Mouse (Mus musculus) midbrain, embryonic 16.5 days (tissue): ENCODE measurements around the gene Rapgef1. TPM values are rescaled to one million over a fixed set of nuclear protein-coding genes. Genes with fewer than 3 reads are reported as not detected.

Experiments
- ATAC-seq: fragments of 200-750 bp; cut with Nextera tagmentation; 2 replicates; pipeline ENCODE4 v1.8.0; 2017; ENCODE audit warnings: moderate TSS enrichment
- H3K27ac ChIP-seq: fragments of 300-500 bp; sonication (generic); 2 replicates; pipeline ENCODE4 v1.5.1; 2014; ENCODE audit warnings: mild to moderate bottlenecking, low read length, mixed read lengths
- H3K27me3 ChIP-seq: fragments of 300-500 bp; sonication (generic); 2 replicates; pipeline ENCODE4 v1.6.1; 2014; ENCODE audit warnings: low read depth, low read length, mixed read lengths; ENCODE audit not compliant: control insufficient read depth, insufficient read depth
- H3K36me3 ChIP-seq: fragments of 300-500 bp; sonication (generic); 2 replicates; pipeline ENCODE4 v1.6.1; 2014; ENCODE audit warnings: mild to moderate bottlenecking, low read length, moderate library complexity, mixed read lengths; ENCODE audit not compliant: control insufficient read depth, insufficient read depth
- H3K4me1 ChIP-seq: fragments of 300-500 bp; sonication (generic); 2 replicates; pipeline ENCODE4 v1.6.1; 2014; ENCODE audit warnings: mild to moderate bottlenecking, low read length, mixed read lengths; ENCODE audit not compliant: control insufficient read depth, insufficient read depth
- H3K4me2 ChIP-seq: fragments of 300-500 bp; sonication (generic); 2 replicates; pipeline ENCODE4 v1.6.1; 2014; ENCODE audit warnings: mild to moderate bottlenecking, low read length, mixed read lengths
- H3K4me3 ChIP-seq: fragments of 300-500 bp; sonication (generic); 2 replicates; pipeline ENCODE4 v1.5.1; 2014; ENCODE audit warnings: low read depth, mild to moderate bottlenecking, low read length, moderate library complexity, mixed read lengths
- H3K9ac ChIP-seq: fragments of 300-500 bp; sonication (generic); 2 replicates; pipeline ENCODE4 v1.6.1; 2014; ENCODE audit warnings: low read depth, low read length, mixed read lengths
- H3K9me3 ChIP-seq: fragments of 300-500 bp; sonication (generic); replicated peaks from 2 replicates; pipeline ENCODE4 v1.6.1; 2014; ENCODE audit warnings: mild to moderate bottlenecking, low read length, mixed read lengths; ENCODE audit not compliant: control insufficient read depth, poor library complexity, severe bottlenecking
- WGBS: fragments of 180-500 bp; shearing (Covaris S2); extraction: QIAGEN DNeasy Blood & Tissue Kit; methylation state at CpG from one replicate; pipeline ENCODE4 v1.1.7; 2014; 5-methylcytosine and 5-hydroxymethylcytosine counted together
- polyA plus RNA-seq: library from polyadenylated mRNA; unstranded; fragments of >200 nt; fragmentation: Nextera tagmentation; extraction: Ambion mirVana; gene quantifications from 2 replicates; pipeline ENCODE4 v1.2.1, GENCODE M21; 2015

Gene Rapgef1
- polyA plus RNA-seq, 1 experiment from 2014 or later: 18.1 TPM

DNA sequence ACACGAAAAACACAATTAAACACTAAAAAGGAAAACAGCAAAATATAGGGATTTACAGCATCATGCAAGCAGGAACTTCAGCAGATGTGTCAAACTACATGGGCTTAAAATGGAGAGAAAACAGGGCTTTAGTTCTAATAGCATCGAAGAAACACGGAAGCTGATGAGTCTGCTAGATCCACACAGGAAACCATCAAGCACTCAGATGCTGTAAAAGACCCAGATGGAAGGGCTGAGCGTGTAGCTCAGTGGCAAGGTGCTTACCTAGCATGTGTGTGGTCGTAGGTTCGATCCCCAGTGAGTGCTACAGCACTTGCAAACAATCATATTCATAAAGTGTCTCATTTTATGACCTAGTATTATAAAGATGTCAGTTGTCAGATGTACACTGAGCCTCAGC, 121.7 kb downstream of the Rapgef1 start:
- Histone ChIP-seq H3K27ac (no peak overlapping the region), H3K4me1 (no peaks in the 10 kb centered on the region), H3K4me3 (no peak overlapping the region), H3K9me3 (no peaks in the 10 kb centered on the region), H3K36me3 (peaks cover 25% of the 10 kb centered on the region), H3K9ac (no peak overlapping the region), H3K27me3 (peaks cover 2% of the 10 kb centered on the region; the same call in 1 of the 2 replicates), H3K4me2 (no peak overlapping the region)
- no peak for ATAC-seq
- 93% methylated on average over 6 of the region's 6 CpGs for WGBS

DNA sequence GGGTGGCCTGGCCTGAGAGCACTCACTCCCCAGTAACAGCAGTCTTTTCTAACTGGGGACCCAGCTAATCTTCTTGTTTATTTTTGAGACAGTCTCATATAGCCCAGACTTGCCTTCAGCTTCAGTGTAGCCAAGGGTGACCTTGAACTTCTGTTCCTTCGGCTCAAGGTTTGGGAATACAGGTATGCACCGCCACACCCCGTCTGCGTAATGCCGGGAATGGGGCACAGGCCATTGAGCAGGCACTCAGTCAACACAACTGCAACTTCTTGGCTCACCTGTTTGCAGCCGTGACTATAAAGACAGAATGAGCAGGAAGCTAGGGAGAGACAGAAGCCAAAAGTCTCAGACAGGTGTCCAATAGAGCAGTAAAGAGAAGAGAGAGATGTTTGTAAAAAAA, 124.7 kb downstream of the Rapgef1 start:
- Histone ChIP-seq H3K4me2 (no peak overlapping the region), H3K27me3 (peaks cover 12% of the 10 kb centered on the region), H3K4me1 (0 out of 2 replicates have a peak, but pooled peaks cover 2% of the 10 kb centered on the region), H3K4me3 (no peak overlapping the region), H3K9me3 (no peaks in the 10 kb centered on the region), H3K27ac (no peak overlapping the region), H3K36me3 (peaks cover 7% of the 10 kb centered on the region), H3K9ac (no peak overlapping the region)
- no peak for ATAC-seq
- WGBS: 90% methylated on average over 6 of the region's 6 CpGs

DNA sequence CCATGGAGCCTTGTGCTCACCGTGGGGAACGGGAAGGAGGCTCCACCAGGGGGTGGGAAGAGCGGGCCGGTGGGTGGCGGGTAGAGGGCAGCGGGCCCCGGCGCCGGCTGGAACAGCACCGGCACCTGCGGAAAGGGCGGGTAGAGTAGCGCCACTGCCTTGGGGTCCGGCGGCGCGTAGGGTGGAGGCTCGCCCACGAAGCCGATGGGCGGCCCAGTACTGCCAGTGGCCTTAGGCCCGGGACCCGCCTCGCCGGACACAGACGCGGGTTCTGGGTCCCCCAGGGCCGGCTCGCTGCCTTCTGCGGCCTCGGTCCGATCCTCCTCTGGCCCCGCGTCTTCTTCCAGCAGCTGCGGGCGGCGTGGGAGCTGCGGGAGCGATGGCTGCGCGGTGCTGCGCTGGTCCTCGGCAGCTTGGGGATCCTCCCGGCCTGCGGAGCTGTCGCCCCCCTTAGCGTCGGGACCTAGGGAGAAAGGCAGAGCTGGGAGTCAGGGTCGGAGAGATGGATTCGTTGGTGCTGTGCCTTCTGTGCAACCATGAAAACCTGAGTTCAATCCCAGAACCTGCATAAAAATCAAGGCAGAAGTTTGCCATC, 127.8 kb downstream of the Rapgef1 start:
- Histone ChIP-seq H3K27ac (no peak overlapping the region), H3K4me3 (peak overlapping the region; percentile 42), H3K4me1 (0 out of 2 replicates have a peak, but pooled peaks cover 8% of the 10 kb centered on the region), H3K4me2 (peak overlapping the region; percentile 89), H3K9me3 (no peaks in the 10 kb centered on the region), H3K9ac (peak overlapping the region; percentile 63), H3K27me3 (peaks cover 29% of the 10 kb centered on the region), H3K36me3 (no peaks in the 10 kb centered on the region)
- peak; percentile 39 for ATAC-seq
- WGBS: 2% methylated on average over 49 of the region's 50 CpGs

DNA sequence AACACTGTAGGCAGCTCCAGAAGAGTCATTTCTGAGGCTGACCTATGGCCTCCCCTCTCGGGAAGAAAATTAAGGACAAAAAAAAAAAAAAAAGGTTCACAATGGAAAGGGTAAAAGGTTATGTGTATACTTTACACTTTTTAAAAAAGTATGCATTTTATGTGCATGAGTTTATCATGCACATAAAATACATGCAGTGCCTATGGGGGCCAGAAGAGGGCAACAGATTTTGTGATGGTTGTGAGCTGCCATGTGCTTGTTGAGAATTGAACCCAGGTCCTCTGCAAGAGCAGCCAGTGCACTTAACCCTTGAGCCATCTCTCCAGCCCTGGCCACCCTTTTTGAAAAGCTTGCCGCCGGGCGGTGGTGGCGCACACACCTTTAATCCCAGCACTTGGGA, 128.3 kb downstream of the Rapgef1 start:
- 57% methylated on average over 5 of the region's 5 CpGs for WGBS
- no peak for ATAC-seq
- Histone ChIP-seq H3K4me1 (0 out of 2 replicates have a peak, but pooled peaks cover 8% of the 10 kb centered on the region), H3K9ac (no peak overlapping the region), H3K27me3 (peaks cover 35% of the 10 kb centered on the region), H3K36me3 (no peaks in the 10 kb centered on the region), H3K9me3 (no peaks in the 10 kb centered on the region), H3K4me2 (peak overlapping the region; percentile 89; the same call in 1 of the 2 replicates), H3K4me3 (no peak overlapping the region; the same call in 1 of the 2 replicates), H3K27ac (no peak overlapping the region)

DNA sequence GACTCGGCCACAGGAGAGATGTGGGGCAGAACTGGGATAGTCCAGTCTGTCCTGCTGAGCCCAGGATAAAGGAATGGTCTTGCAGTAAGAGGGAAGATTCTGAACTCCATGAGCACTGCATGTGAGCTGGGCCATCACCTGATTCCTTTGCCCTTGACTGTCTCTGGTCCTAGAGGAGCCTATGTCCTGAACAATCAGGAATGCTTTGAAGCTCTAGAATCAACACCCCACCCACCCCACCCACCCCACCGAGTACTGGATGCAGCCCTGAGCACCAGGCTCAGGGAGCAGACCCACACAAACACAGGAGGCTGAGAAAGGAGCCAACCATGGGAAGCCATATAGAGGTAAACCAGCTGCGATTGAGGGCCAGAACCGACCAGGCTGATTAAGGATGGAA, 129.0 kb downstream of the Rapgef1 start:
- peaks cover 37% of the 10 kb centered on the region for H3K27me3 ChIP-seq
- H3K4me3 ChIP-seq: no peak overlapping the region
- H3K36me3 ChIP-seq: no peaks in the 10 kb centered on the region
- H3K4me2 ChIP-seq: no peak overlapping the region
- no peak overlapping the region for H3K9ac ChIP-seq
- H3K9me3 ChIP-seq: no peaks in the 10 kb centered on the region
- no peak for ATAC-seq
- WGBS: 88% methylated on average over 4 of the region's 4 CpGs
- no peak overlapping the region for H3K27ac ChIP-seq
- H3K4me1 ChIP-seq: 0 out of 2 replicates have a peak, but pooled peaks cover 8% of the 10 kb centered on the region

DNA sequence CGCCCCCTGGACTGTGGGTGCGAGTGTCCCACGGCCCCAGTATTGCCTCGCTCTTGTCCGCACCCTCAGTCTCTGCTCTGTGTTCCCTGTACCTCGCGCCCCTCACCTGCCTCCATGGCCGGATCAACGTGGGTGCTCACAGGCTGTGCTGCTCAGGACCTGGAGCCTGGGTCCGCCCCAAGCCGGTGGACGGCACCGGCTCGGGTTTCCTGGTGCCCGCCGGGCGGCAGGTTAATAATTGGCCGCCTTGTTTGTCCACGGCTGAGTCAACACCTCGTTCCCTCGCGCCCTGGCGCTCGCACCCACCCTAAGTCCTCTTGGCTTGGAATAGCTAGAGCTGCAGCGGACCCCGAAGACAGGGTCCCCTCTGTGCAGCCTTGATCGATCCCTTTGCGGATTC, 132.0 kb downstream of the Rapgef1 start, which contains the start of gene Gm13420:
TSS of gene Gm13420 (minus strand) at position 189 of the 400 bp plus-strand sequence.
- Histone ChIP-seq H3K4me1 (0 out of 2 replicates have a peak, but pooled peaks cover 8% of the 10 kb centered on the region), H3K9me3 (no peaks in the 10 kb centered on the region), H3K36me3 (no peaks in the 10 kb centered on the region), H3K4me3 (peak within 1 kb of the TSS; percentile 2; the same call in 1 of the 2 replicates), H3K4me2 (peak within 1 kb of the TSS; percentile 33), H3K27me3 (peaks cover 32% of the 10 kb centered on the region), H3K9ac (peak within 1 kb of the TSS; percentile 42), H3K27ac (no peak within 1 kb of the TSS)
- ATAC-seq: no peak
- 6% methylated on average over 27 of the region's 28 CpGs for WGBS

DNA sequence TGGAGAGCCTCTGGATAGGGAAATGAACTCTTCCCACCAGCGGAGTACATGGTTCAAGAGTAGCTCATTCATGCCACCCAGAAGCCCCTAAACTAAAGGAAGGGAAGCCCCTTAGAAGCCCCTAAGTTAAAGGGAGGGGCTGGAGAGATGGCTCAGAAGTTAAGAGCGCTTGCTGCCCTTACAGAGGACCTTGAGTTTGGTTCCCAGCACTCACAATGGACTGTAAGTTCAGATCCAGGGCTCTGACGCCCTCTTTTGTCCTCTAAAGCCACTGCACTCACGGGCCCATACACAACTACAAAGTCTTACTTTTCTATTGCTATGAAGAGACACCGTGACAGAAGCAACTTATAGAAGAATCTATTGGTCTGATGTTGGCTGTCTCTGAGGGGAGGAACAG, 132.9 kb downstream of the Rapgef1 start:
- Histone ChIP-seq H3K9ac (no peak overlapping the region), H3K27me3 (peaks cover 28% of the 10 kb centered on the region), H3K27ac (no peak overlapping the region), H3K36me3 (no peaks in the 10 kb centered on the region), H3K4me1 (0 out of 2 replicates have a peak, but pooled peaks cover 6% of the 10 kb centered on the region), H3K9me3 (no peaks in the 10 kb centered on the region), H3K4me2 (no peak overlapping the region), H3K4me3 (no peak overlapping the region)
- ATAC-seq: no peak
- WGBS: 85% methylated on average over 5 of the region's 5 CpGs

DNA sequence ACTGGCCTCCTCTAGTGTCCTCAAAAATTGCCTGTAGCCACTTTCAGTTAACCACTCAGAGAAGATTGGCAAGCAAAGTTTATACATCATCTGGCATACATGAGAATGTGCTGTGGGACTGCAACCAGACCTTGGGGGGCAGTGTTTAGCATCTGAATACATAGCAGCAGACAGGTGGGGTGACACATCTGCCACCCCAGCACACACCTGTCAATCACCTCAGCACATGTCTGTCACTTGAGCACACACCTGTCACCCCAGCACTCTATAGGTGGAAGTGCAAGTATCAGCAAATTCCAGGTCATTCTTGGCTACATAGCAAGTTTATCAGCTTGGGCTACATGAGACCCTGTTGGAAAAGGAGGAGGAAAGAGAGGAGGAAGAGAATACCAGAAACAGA, 136.2 kb downstream of the Rapgef1 start:
- Histone ChIP-seq H3K9ac (no peak overlapping the region), H3K9me3 (no peaks in the 10 kb centered on the region), H3K4me2 (no peak overlapping the region), H3K27me3 (peaks cover 19% of the 10 kb centered on the region), H3K27ac (no peak overlapping the region), H3K4me1 (0 out of 2 replicates have a peak, but pooled peaks cover 6% of the 10 kb centered on the region), H3K36me3 (no peaks in the 10 kb centered on the region), H3K4me3 (no peak overlapping the region)
- ATAC-seq: no peak

DNA sequence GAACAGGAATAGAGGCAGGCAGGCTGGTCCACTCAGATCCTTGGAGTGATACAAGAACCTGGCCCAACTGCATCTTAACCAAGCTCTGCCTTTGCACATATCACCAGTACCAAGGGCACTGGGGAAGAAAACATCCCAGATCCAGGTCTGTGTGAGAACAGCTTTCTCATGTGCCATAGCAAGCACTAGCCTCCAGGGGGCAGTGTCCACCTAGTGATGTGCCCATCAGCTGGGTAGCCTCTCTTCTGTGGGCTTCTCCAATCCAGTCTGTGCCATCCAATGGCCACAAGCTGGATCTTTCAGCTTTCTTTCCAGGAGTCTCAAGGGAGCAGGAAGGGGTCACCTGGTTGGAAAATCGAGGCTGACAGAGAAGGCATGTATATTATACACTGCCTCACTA, 145.3 kb downstream of the Rapgef1 start:
- Histone ChIP-seq H3K27ac (no peak overlapping the region), H3K36me3 (no peaks in the 10 kb centered on the region), H3K9me3 (no peaks in the 10 kb centered on the region), H3K4me1 (no peaks in the 10 kb centered on the region), H3K4me2 (no peak overlapping the region), H3K4me3 (no peak overlapping the region), H3K9ac (no peak overlapping the region), H3K27me3 (no peaks in the 10 kb centered on the region)
- WGBS: 0% methylated on average over 1 of the region's 1 CpGs
- 0 out of 2 replicates have a peak, but pooled peaks have one; percentile 32 for ATAC-seq
